Mouse (Mus musculus) lung, embryonic 16.5 days (tissue): ENCODE results near the gene Tm9sf2. TPM values are rescaled to one million over a fixed set of nuclear protein-coding genes. Genes with fewer than 3 reads are reported as not detected.

Experiments used
- ATAC-seq: fragments of 200-750 bp; cut with Nextera tagmentation; 2 replicates; pipeline ENCODE4 v1.8.0; 2017; ENCODE audit warnings: low read depth, mild to moderate bottlenecking, moderate library complexity
- H3K27ac ChIP-seq: fragments of 300-500 bp; sonication (generic); 2 replicates; pipeline ENCODE4 v1.5.1; 2014; ENCODE audit warnings: mild to moderate bottlenecking, control low read depth, low read length
- H3K27me3 ChIP-seq: fragments of 300-500 bp; sonication (generic); 2 replicates; pipeline ENCODE4 v1.6.1; 2014; ENCODE audit warnings: low read depth, low read length, mixed read lengths; ENCODE audit not compliant: control insufficient read depth, insufficient read depth
- H3K36me3 ChIP-seq: fragments of 300-500 bp; sonication (generic); 2 replicates; pipeline ENCODE4 v1.6.1; 2014; ENCODE audit warnings: low read length; ENCODE audit not compliant: control insufficient read depth, insufficient read depth
- H3K4me1 ChIP-seq: fragments of 300-500 bp; sonication (generic); replicated peaks from 2 replicates; pipeline ENCODE4 v1.6.1; 2014; ENCODE audit warnings: low read length, mixed read lengths; ENCODE audit not compliant: control insufficient read depth, insufficient read depth
- H3K4me2 ChIP-seq: fragments of 300-500 bp; sonication (generic); 2 replicates; pipeline ENCODE4 v1.6.1; 2014; ENCODE audit warnings: low read depth, low read length, control low read depth
- H3K4me3 ChIP-seq: fragments of 300-500 bp; sonication (generic); 2 replicates; pipeline ENCODE4 v1.5.1; 2014; ENCODE audit warnings: mild to moderate bottlenecking, low read length, control low read depth
- H3K9ac ChIP-seq: fragments of 300-500 bp; sonication (generic); 2 replicates; pipeline ENCODE4 v1.6.1; 2014; ENCODE audit warnings: low read length, control low read depth
- H3K9me3 ChIP-seq: fragments of 300-500 bp; sonication (generic); 2 replicates; pipeline ENCODE4 v1.6.1; 2016; ENCODE audit warnings: low read length; ENCODE audit not compliant: control insufficient read depth
- WGBS: fragments of 180-500 bp; shearing (Covaris S2); extraction: QIAGEN DNeasy Blood & Tissue Kit; methylation state at CpG from one replicate; pipeline ENCODE4 v1.1.7; 2014; 5-methylcytosine and 5-hydroxymethylcytosine counted together
- polyA plus RNA-seq: library from polyadenylated mRNA; unstranded; fragments of >200 nt; fragmentation: Nextera tagmentation; extraction: Ambion mirVana; gene quantifications from 2 replicates; pipeline ENCODE4 v1.2.1, GENCODE M21; 2015

The Tm9sf2 gene
- polyA plus RNA-seq, 1 experiment from 2014 or later = 186 TPM

DNA sequence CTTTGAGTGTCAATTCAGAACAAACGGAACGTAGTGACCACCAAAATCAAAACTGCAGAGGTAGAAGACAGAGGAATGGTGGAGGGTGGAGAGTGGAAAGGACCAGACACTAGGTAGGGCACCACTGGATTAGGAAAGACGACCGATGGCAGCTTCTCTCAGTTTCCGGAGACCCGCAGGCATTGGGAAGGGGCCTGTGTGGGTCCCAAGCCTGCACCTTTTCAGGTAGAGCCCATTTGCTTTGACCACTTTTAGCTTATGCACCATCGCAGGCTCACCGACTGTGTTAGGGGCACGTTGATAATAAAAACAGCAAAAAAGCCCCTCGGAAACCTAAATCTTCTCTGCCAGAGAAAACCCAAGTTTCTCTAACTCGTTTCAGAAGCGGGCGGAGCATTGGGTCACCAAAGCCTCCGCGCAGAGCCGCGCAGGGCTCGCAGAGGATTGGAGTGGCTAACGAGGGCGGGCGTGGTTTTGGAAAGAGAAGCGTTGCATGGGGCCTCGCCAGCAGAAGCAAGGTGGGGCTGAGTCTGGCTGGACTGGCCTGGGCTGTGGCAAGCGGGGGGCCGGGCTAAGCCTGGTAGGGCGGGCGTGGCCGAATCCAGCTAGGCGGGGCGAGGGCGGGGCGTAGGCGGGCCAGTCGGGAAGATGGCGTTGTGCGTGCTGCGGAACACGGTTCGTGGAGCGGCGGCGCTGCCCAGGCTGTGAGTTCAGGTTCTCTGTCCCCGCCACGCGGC lies 74.4 kb downstream of the Tm9sf2 start, which contains the start of gene Clybl:
Gene Clybl, plus strand, starts transcription at position 627 of the 737 bp plus-strand sequence.
- Histone ChIP-seq H3K27ac (peak within 1 kb of the TSS; percentile 57; the same call in 1 of the 2 replicates), H3K4me1 (peaks cover 8% of the 10 kb centered on the region; the same call in 1 of the 2 replicates), H3K9me3 (no peaks in the 10 kb centered on the region), H3K36me3 (no peaks in the 10 kb centered on the region), H3K9ac (peak within 1 kb of the TSS; percentile 85), H3K4me3 (peak within 1 kb of the TSS; percentile 82), H3K4me2 (peak within 1 kb of the TSS; percentile 89), H3K27me3 (no peaks in the 10 kb centered on the region)
- WGBS = 3% methylated on average over 37 of the region's 45 CpGs
- peak; percentile 100 for ATAC-seq

DNA sequence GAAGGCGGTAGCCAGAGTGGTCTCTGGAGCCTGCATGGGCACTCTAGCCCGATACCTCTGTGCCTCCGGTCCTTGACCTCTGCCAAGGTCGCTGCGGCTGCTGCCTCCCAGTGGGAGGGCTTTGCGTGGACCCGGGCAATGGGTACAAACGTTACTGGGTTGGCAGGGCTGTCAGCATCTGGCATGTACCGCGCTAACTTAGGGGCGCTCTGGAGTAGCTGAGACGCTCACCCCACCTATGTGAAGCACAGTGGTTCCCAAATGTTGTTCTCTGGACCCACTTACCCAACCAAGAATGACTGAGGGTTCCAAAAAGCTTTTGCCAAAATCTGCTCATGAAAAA lies 74.9 kb downstream of the Tm9sf2 start:
- no peaks in the 10 kb centered on the region for H3K27me3 ChIP-seq
- H3K36me3 ChIP-seq = no peaks in the 10 kb centered on the region
- H3K27ac ChIP-seq = no peak overlapping the region
- peak overlapping the region; percentile 85 for H3K9ac ChIP-seq
- H3K4me3 ChIP-seq = peak overlapping the region; percentile 82
- H3K9me3 ChIP-seq = no peaks in the 10 kb centered on the region
- H3K4me2 ChIP-seq = peak overlapping the region; percentile 89
- H3K4me1 ChIP-seq = peaks cover 8% of the 10 kb centered on the region; the same call in 1 of the 2 replicates
- peak; percentile 56 for ATAC-seq
- 2% methylated on average over 11 of the region's 12 CpGs for WGBS

GRCm38 (mm10) chr14:122182220-122182619 lies 75.4 kb downstream of the Tm9sf2 start:
- Histone ChIP-seq H3K27ac (no peak overlapping the region), H3K36me3 (no peaks in the 10 kb centered on the region), H3K4me1 (peaks cover 8% of the 10 kb centered on the region; the same call in 1 of the 2 replicates), H3K27me3 (no peaks in the 10 kb centered on the region), H3K9me3 (no peaks in the 10 kb centered on the region), H3K9ac (no peak overlapping the region), H3K4me2 (peak overlapping the region; percentile 89), H3K4me3 (peak overlapping the region; percentile 82)
- no peak for ATAC-seq
- 65% methylated on average over 6 of the region's 6 CpGs for WGBS

DNA sequence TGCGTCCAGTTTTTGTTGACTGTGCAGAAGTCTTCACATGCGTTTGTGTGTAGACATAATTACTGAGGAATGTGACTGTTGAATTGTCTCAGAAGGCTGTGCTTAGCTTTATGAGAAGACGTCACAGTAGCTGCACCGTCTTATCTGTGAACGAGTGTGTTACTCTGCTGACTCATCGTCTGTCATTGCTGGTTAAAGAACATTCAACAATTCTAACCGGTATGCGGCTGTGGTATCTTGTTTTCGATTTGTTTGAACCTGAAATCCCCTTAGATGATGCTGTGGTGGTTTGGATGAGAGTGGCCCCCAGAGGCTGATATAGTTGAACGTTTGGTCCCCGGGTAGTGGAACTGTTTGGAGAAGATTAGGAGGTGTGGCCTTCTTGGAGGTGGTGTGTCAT lies 77.1 kb downstream of the Tm9sf2 start:
- Histone ChIP-seq H3K4me1 (peaks cover 8% of the 10 kb centered on the region; the same call in 1 of the 2 replicates), H3K4me3 (no peak overlapping the region), H3K9me3 (no peaks in the 10 kb centered on the region), H3K4me2 (no peak overlapping the region), H3K27me3 (no peaks in the 10 kb centered on the region), H3K27ac (no peak overlapping the region), H3K36me3 (no peaks in the 10 kb centered on the region), H3K9ac (no peak overlapping the region)
- WGBS = 54% methylated on average over 11 of the region's 11 CpGs
- ATAC-seq = no peak

- H3K27ac ChIP-seq = no peak overlapping the region
- 83% methylated on average over 5 of the region's 5 CpGs for WGBS
- H3K27me3 ChIP-seq = no peaks in the 10 kb centered on the region
- no peak overlapping the region for H3K9ac ChIP-seq
- no peak overlapping the region for H3K4me3 ChIP-seq
- peaks cover 4% of the 10 kb centered on the region; the same call in 1 of the 2 replicates for H3K9me3 ChIP-seq
- no peaks in the 10 kb centered on the region for H3K4me1 ChIP-seq
- H3K4me2 ChIP-seq = no peak overlapping the region
- no peak for ATAC-seq
- no peaks in the 10 kb centered on the region for H3K36me3 ChIP-seq
Observed at GRCm38 (mm10) chr14:122188250-122188649, 81.4 kb downstream of the Tm9sf2 start.

DNA sequence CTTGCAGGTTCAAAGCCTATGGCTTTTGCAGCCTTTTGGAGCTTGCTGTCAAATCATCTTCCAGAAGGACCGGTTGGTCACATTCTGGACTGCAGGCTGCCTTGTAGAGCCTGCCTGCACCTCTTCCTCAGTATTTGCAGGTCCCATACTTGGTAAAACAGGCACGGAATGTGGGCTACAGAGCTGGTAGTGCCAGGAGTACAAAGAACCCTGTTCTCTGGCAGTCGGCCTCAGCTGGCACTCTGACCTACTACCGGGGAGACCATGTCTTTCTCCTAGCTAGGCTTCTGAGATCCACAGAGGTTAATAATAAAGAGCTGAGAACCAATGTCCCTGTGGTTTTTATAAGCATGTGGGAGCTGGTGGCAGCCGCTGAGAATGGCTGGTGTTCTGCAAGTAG lies 83.1 kb downstream of the Tm9sf2 start:
- Histone ChIP-seq H3K27ac (no peak overlapping the region), H3K4me3 (no peak overlapping the region), H3K36me3 (no peaks in the 10 kb centered on the region), H3K4me1 (no peaks in the 10 kb centered on the region), H3K27me3 (no peaks in the 10 kb centered on the region), H3K9ac (no peak overlapping the region), H3K9me3 (peaks cover 4% of the 10 kb centered on the region; the same call in 1 of the 2 replicates), H3K4me2 (no peak overlapping the region)
- 78% methylated on average over 5 of the region's 5 CpGs for WGBS
- ATAC-seq = no peak

- no peak overlapping the region for H3K4me2 ChIP-seq
- H3K27ac ChIP-seq = no peak overlapping the region
- peaks cover 4% of the 10 kb centered on the region; the same call in 1 of the 2 replicates for H3K9me3 ChIP-seq
- no peaks in the 10 kb centered on the region for H3K4me1 ChIP-seq
- H3K4me3 ChIP-seq = no peak overlapping the region
- no peaks in the 10 kb centered on the region for H3K27me3 ChIP-seq
- no peak overlapping the region for H3K9ac ChIP-seq
- 18% methylated on average over 2 of the region's 2 CpGs for WGBS
- no peaks in the 10 kb centered on the region for H3K36me3 ChIP-seq
- ATAC-seq = no peak
Observed at GRCm38 (mm10) chr14:122190527-122190926, 83.7 kb downstream of the Tm9sf2 start.

DNA sequence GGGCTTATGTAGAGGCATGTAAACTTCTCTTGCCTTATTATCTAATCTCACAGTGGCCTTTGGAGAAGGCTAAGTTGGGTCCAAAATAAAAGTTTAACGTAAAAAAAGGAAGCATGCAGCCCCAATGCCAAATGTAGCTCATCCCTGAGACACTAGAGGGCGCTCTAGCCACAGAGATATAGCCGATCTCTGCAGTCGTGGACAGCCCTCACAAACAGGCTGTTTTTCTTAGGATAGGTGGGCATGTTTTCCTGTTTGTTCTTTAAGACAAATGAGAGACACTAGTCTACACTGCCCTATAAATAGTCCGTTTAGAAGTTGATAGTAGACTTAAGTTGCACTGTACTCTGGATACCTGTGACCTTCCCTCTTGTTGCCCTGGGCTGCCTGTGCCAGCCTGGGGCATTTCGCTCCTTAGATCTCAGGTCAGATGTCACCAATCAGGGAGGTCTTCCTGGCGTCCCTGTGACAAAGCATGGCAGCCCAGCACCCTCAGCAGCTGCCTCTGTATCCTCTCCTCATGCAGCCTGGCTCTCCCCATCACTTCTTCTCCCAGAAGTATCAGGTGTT lies 84.2 kb downstream of the Tm9sf2 start:
- Histone ChIP-seq H3K4me3 (no peak overlapping the region), H3K4me1 (no peaks in the 10 kb centered on the region), H3K9me3 (peaks cover 4% of the 10 kb centered on the region; the same call in 1 of the 2 replicates), H3K9ac (no peak overlapping the region), H3K36me3 (no peaks in the 10 kb centered on the region), H3K27me3 (no peaks in the 10 kb centered on the region), H3K4me2 (no peak overlapping the region), H3K27ac (no peak overlapping the region)
- ATAC-seq = 0 out of 2 replicates have a peak, but pooled peaks have one; percentile 31
- 14% methylated on average over 7 of the region's 7 CpGs for WGBS

- Histone ChIP-seq H3K4me1 (no peaks in the 10 kb centered on the region), H3K27me3 (no peaks in the 10 kb centered on the region), H3K27ac (no peak overlapping the region), H3K4me2 (no peak overlapping the region), H3K9me3 (peaks cover 4% of the 10 kb centered on the region; the same call in 1 of the 2 replicates), H3K9ac (no peak overlapping the region), H3K36me3 (no peaks in the 10 kb centered on the region), H3K4me3 (no peak overlapping the region)
- ATAC-seq = no peak
- WGBS = 97% methylated on average over 8 of the region's 8 CpGs
Observed at GRCm38 (mm10) chr14:122194630-122195029, 87.8 kb downstream of the Tm9sf2 start.
